Mouse (Mus musculus): ENCODE results near the gene Foxq1. TPM values are rescaled to one million over a fixed set of nuclear protein-coding genes. Genes with fewer than 3 reads are reported as not detected.

Foxq1 gene
- total RNA-seq, 2 experiments from 2014 or later: 2.1 to 2.2 TPM

DNA sequence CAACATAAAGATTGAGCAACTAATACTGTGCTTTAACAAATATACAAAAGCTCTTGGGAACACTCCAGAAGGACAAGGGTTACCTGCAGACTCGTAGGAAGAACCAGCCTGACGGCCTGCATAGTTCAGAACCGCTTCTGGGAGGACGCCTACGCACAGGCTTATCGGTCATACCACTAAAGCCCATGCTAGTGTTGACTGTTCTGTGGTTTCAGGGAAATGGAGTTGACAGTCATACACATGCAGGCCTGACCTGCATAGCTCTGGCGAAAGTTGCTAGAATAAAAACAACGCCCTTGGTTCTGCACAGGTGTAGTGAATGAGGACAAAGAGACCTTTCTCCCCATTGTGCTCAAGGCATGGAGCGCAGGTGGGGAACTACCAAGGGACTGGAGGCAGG, 8.3 kb upstream of the Foxq1 start:
- no peak for TF ChIP-seq CTCF (IDR thresholded peaks at IDR 0.05)
- Histone ChIP-seq H3K27ac (no peak overlapping the region), H3K4me3 (no peak overlapping the region)
- intact Hi-C loops (cut with DNase I): no loop called here
- DNase-seq (ENCODE audit: extremely low spot score in 1 of 2, low spot score in 2 of 2): no peak

GRCm38 (mm10) chr13:31556964-31557767, 1.2 kb downstream of the Foxq1 start:
- no peak for DNase-seq (ENCODE audit: extremely low spot score in 1 of 2, low spot score in 2 of 2)
- no peak; the same call in 1 of the 2 replicates for TF ChIP-seq CTCF (IDR thresholded peaks at IDR 0.05)
- peak overlapping the region; percentile 54 for H3K4me3 ChIP-seq
- intact Hi-C loops (cut with DNase I): no loop called here
- H3K27ac ChIP-seq: no peak overlapping the region

DNA sequence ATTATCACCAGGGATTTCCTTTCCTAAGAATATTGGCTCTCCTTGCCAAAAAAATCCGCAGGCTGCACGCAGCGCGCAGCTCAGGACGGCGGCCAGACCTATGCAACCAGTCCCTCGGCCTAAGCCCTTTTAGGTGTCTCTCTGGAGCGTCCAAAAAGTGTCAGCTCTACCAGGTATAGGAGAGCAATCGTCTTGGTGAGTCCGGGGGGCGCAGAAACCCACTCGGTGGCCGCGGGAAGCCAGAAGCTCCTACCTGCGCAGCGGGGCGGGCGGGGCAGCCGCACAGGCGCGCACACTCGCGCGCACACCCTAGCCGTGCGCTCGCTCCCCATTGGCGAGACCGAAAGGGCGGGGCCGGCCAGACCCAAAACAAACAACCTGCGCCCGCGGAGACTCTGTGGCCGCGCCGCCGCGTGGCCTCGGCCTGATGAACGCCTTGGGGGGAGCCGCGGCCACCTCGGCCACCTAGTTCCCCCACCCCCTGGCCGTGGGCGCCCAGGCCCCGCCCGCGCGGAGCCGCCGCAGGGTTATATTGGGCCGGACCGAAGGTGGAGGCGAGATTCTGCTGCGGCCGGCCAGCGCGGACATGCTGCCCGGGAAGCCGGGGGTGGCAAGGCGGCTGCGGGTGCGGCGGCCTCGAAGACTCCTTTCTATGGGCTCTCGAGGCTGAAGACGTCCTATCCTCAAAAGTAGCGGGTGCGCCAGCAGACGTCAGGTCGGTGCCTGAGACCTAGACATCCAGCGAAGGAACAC, 2.0 kb downstream of the Foxq1 start:
- Histone ChIP-seq H3K27ac (peak overlapping the region; percentile 48), H3K4me3 (peak overlapping the region; percentile 54)
- DNase-seq (ENCODE audit: extremely low spot score in 1 of 2, low spot score in 2 of 2): peak; percentile 19 to 26
- intact Hi-C loops (cut with DNase I): loop anchor here (2.0 kb wide), 1 partner anchor 61 kb away; no protein-coding TSS in a partner anchor
- no peak; the same call in none of the 2 replicates for TF ChIP-seq CTCF (IDR thresholded peaks at IDR 0.05)

DNA sequence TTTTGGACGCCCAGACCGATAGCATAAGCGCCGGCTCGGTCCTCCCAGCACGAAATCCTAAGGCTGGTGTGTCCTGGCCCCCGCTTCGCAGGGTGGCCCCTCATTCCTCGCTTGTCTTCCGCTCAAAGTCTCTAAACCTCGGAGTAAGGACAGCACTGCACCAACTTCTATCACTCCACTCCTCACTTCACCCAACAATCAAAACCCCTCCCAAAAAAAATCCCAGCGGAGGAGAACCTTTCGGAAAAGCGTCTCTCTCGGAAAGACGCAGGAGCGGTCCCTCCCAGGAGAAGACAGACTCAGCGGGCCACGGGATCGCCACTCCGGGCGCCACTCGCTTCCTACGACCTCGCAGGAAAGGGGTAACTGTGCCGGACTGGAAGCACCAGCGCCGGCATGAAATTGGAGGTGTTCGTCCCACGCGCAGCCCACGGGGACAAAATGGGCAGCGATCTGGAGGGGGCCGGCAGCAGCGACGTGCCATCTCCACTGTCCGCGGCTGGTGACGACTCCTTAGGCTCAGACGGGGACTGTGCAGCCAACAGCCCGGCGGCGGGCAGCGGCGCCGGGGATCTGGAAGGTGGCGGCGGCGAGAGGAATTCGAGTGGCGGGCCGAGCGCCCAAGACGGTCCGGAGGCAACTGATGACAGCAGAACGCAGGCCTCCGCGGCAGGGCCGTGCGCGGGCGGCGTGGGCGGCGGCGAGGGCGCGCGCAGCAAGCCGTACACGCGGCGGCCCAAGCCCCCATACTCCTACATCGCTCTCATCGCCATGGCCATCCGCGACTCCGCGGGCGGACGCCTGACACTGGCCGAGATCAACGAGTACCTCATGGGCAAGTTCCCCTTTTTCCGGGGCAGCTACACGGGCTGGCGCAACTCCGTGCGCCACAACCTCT, 2.8 kb downstream of the Foxq1 start, which contains the start of gene A530084C06Rik:
TSS of gene A530084C06Rik (minus strand) at position 813 of the 898 bp plus-strand sequence.
- peak within 1 kb of the TSS; percentile 48 for H3K27ac ChIP-seq
- H3K4me3 ChIP-seq: peak within 1 kb of the TSS; percentile 54
- peak; percentile 13 for DNase-seq (ENCODE audit: extremely low spot score in 1 of 2, low spot score in 2 of 2)
- intact Hi-C loops (cut with DNase I): loop anchor here (2.0 kb wide), 1 partner anchor 60 kb away; no protein-coding TSS in a partner anchor
- no peak for TF ChIP-seq CTCF (IDR thresholded peaks at IDR 0.05)

DNA sequence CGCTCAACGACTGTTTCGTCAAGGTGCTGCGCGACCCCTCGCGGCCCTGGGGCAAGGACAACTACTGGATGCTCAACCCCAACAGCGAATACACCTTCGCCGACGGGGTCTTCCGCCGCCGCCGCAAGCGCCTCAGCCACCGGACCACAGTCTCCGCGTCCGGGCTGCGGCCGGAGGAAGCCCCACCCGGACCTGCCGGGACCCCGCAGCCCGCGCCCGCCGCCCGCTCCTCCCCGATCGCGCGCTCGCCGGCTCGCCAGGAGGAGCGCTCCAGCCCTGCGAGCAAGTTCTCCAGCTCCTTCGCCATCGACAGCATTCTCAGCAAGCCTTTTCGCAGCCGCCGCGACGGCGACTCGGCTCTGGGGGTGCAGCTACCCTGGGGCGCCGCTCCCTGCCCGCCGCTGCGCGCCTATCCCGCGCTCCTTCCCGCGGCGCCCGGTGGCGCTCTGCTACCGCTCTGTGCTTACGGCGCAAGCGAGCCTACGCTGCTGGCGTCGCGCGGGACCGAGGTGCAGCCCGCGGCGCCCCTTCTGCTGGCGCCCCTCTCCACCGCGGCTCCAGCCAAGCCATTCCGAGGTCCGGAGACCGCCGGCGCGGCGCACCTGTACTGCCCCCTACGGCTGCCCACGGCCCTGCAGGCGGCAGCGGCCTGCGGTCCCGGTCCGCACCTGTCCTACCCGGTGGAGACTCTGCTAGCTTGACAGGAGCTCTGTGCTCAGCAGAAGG, 3.6 kb downstream of the Foxq1 start:
- intact Hi-C loops (cut with DNase I): loop anchor here (2.0 kb wide), 1 partner anchor 59 kb away; no protein-coding TSS in a partner anchor

DNA sequence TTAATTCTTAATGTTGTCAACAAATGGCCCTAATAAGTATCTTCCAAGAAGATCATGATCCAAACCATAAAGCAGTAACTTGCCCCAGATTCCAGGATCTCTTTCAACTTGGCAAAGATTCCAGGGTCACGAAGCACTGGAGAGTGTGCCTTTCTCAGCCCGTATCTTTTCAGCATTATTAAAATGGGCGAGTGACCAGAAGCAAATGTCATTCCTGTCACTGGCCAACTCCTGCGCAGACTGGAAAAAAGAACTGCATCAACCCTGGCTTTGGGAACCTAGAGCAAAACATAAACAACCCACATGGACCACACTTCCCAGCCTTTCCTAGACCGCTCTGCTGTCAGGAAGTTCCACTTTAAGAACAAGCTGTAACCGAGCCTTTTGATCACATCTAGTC, 8.5 kb downstream of the Foxq1 start:
- intact Hi-C loops (cut with DNase I): no loop called here
- no peak overlapping the region for H3K27ac ChIP-seq
- no peak for DNase-seq (ENCODE audit: extremely low spot score in 1 of 2, low spot score in 2 of 2)
- no peak for TF ChIP-seq CTCF (IDR thresholded peaks at IDR 0.05)
- no peak overlapping the region for H3K4me3 ChIP-seq

More for the DNA sequence above, 3.6 kb downstream of the Foxq1 start:
- peak; percentile 33 to 35 for DNase-seq (ENCODE audit: extremely low spot score in 1 of 2, low spot score in 2 of 2)
- Histone ChIP-seq H3K4me3 (peak overlapping the region; percentile 54), H3K27ac (peak overlapping the region; percentile 22)
- TF ChIP-seq CTCF (IDR thresholded peaks at IDR 0.05): peak; percentile 71

GRCm38 (mm10) chr13:31567099-31567498, 11.2 kb downstream of the Foxq1 start:
- no peak for TF ChIP-seq CTCF (IDR thresholded peaks at IDR 0.05)
- Histone ChIP-seq H3K4me3 (no peak overlapping the region), H3K27ac (no peak overlapping the region)
- no peak for DNase-seq (ENCODE audit: extremely low spot score in 1 of 2, low spot score in 2 of 2)
- intact Hi-C loops (cut with DNase I): no loop called here

GRCm38 (mm10) chr13:31567617-31568294, 11.8 kb downstream of the Foxq1 start:
- Histone ChIP-seq H3K4me3 (no peak overlapping the region), H3K27ac (no peak overlapping the region)
- no peak for TF ChIP-seq CTCF (IDR thresholded peaks at IDR 0.05)
- DNase-seq (ENCODE audit: extremely low spot score in 1 of 2, low spot score in 2 of 2): no peak
- intact Hi-C loops (cut with DNase I): no loop called here

GRCm38 (mm10) chr13:31572806-31573508, 17.0 kb downstream of the Foxq1 start:
- Histone ChIP-seq H3K27ac (no peak overlapping the region), H3K4me3 (no peak overlapping the region)
- DNase-seq (ENCODE audit: extremely low spot score in 1 of 2, low spot score in 2 of 2): no peak
- intact Hi-C loops (cut with DNase I): no loop called here
- TF ChIP-seq CTCF (IDR thresholded peaks at IDR 0.05): no peak

- TF ChIP-seq CTCF (IDR thresholded peaks at IDR 0.05): no peak
- intact Hi-C loops (cut with DNase I): no loop called here
- H3K4me3 ChIP-seq: no peak overlapping the region
- H3K27ac ChIP-seq: no peak overlapping the region
- DNase-seq (ENCODE audit: extremely low spot score in 1 of 2, low spot score in 2 of 2): no peak
Measured at GRCm38 (mm10) chr13:31574627-31575026, 18.7 kb downstream of the Foxq1 start.

Data from left cerebral cortex, adult 2 months (tissue).